Mouse (Mus musculus) heart, embryonic 13.5 days (tissue): ENCODE data around the gene Gucy2d. TPM values are rescaled to one million over a fixed set of nuclear protein-coding genes. Genes with fewer than 3 reads are reported as not detected.

Experiments
- ATAC-seq: fragments of 200-750 bp; cut with Nextera tagmentation; 2 replicates; pipeline ENCODE4 v1.8.0; 2017; ENCODE audit warnings: moderate TSS enrichment; ENCODE audit not compliant: insufficient number of reproducible peaks, low FRiP score, low TSS enrichment; ENCODE audit errors: extremely low read depth
- H3K27ac ChIP-seq: fragments of 300-500 bp; sonication (generic); replicated peaks from 2 replicates; pipeline ENCODE4 v1.5.1; 2015; ENCODE audit warnings: moderate library complexity, mild to moderate bottlenecking, inconsistent platforms
- H3K27me3 ChIP-seq: fragments of 300-500 bp; sonication (generic); replicated peaks from 2 replicates; pipeline ENCODE4 v1.6.1; 2015; ENCODE audit warnings: mild to moderate bottlenecking, inconsistent platforms
- H3K36me3 ChIP-seq: fragments of 300-500 bp; sonication (generic); 2 replicates; pipeline ENCODE4 v1.6.1; 2015; ENCODE audit warnings: mild to moderate bottlenecking, inconsistent platforms
- H3K4me1 ChIP-seq: fragments of 300-500 bp; sonication (generic); 2 replicates; pipeline ENCODE4 v1.6.1; 2015; ENCODE audit warnings: inconsistent platforms
- H3K4me2 ChIP-seq: fragments of 300-500 bp; sonication (generic); 2 replicates; pipeline ENCODE4 v1.6.1; 2015; ENCODE audit warnings: inconsistent platforms, mild to moderate bottlenecking, moderate library complexity
- H3K4me3 ChIP-seq: fragments of 300-500 bp; sonication (generic); 2 replicates; pipeline ENCODE4 v1.5.1; 2015; ENCODE audit warnings: moderate library complexity, mild to moderate bottlenecking, inconsistent platforms
- H3K9ac ChIP-seq: fragments of 300-500 bp; sonication (generic); 2 replicates; pipeline ENCODE4 v1.6.1; 2015; ENCODE audit warnings: inconsistent platforms, mild to moderate bottlenecking, moderate library complexity
- H3K9me3 ChIP-seq: fragments of 300-500 bp; sonication (generic); 2 replicates; pipeline ENCODE4 v1.6.1; 2016; ENCODE audit warnings: inconsistent platforms
- WGBS: fragments of 180-500 bp; shearing (Covaris S2); methylation state at CpG from one replicate; pipeline ENCODE4 v1.1.7; 2015; ENCODE audit warnings: mixed read lengths; 5-methylcytosine and 5-hydroxymethylcytosine counted together
- polyA plus RNA-seq: library from polyadenylated mRNA; unstranded; fragments of >200 nt; fragmentation: Nextera tagmentation; extraction: Ambion mirVana; gene quantifications from 2 replicates; pipeline ENCODE4 v1.2.1, GENCODE M21; 2015

Gucy2d gene
- polyA plus RNA-seq, 1 experiment from 2014 or later: not detected

DNA sequence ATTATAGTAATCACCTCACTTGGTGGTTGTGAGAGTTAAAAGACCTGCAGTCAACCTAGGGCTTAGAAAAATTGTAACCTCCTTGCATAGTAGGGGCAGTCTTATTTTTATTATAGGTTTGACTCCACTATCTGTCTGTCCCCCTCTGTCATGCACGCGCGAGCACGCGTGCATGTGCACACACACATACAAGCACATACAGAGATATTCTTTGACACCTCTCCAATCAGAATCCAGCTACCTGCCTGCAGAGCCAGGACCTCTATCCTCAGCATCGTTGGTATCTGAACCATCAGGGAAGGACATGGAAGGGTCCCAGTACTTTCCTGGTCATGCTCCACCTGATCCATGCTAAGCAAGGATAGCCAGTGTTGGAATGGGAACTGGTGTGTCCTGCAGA is 50.7 kb downstream of the Gucy2d start:
- WGBS: 90% methylated on average over 6 of the region's 6 CpGs
- H3K27me3 ChIP-seq: peaks cover 30% of the 10 kb centered on the region
- H3K4me2 ChIP-seq: peak overlapping the region; percentile 88
- ATAC-seq: no peak
- H3K4me3 ChIP-seq: peak overlapping the region; percentile 63
- H3K27ac ChIP-seq: no peak overlapping the region
- H3K4me1 ChIP-seq: peaks cover 55% of the 10 kb centered on the region
- peak overlapping the region; percentile 80 for H3K9ac ChIP-seq
- no peaks in the 10 kb centered on the region for H3K9me3 ChIP-seq
- no peaks in the 10 kb centered on the region for H3K36me3 ChIP-seq

- WGBS: 63% methylated on average over 9 of the region's 9 CpGs
- H3K4me3 ChIP-seq: peak overlapping the region; percentile 63
- peaks cover 32% of the 10 kb centered on the region for H3K27me3 ChIP-seq
- peak overlapping the region; percentile 88 for H3K4me2 ChIP-seq
- H3K9ac ChIP-seq: 0 out of 2 replicates have a peak overlapping the region, but pooled peaks have one; percentile 11
- no peak overlapping the region for H3K27ac ChIP-seq
- H3K4me1 ChIP-seq: peaks cover 48% of the 10 kb centered on the region
- no peak for ATAC-seq
- no peaks in the 10 kb centered on the region for H3K9me3 ChIP-seq
- H3K36me3 ChIP-seq: no peaks in the 10 kb centered on the region
Measured at GRCm38 (mm10) chr7:98491451-98492200, 51.4 kb downstream of the Gucy2d start.

DNA sequence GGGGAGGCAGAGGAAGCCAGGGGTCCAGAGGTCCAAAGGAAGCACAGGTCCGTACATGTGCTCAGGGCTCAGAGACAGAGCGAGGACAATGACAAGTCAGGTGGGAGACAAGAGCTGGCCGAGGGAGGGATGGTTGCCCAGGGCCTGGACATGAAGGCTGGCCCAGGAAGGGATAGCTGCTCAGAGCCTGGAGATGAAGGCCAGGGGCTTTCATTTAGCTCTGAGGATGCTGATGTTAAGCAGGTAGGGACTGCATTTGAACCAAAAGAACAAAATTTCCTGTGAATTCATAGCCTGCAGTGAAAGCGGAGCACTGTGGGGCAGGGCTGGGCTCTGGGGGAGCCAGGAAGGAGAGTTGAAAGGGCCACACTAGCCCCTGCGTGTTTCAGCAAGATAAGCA is 52.1 kb downstream of the Gucy2d start:
- WGBS: 60% methylated on average over 5 of the region's 5 CpGs
- Histone ChIP-seq H3K9ac (0 out of 2 replicates have a peak overlapping the region, but pooled peaks have one; percentile 11), H3K27me3 (peaks cover 30% of the 10 kb centered on the region), H3K27ac (no peak overlapping the region), H3K4me1 (peaks cover 47% of the 10 kb centered on the region), H3K4me3 (no peak overlapping the region), H3K36me3 (no peaks in the 10 kb centered on the region), H3K9me3 (no peaks in the 10 kb centered on the region), H3K4me2 (peak overlapping the region; percentile 88)
- no peak for ATAC-seq

DNA sequence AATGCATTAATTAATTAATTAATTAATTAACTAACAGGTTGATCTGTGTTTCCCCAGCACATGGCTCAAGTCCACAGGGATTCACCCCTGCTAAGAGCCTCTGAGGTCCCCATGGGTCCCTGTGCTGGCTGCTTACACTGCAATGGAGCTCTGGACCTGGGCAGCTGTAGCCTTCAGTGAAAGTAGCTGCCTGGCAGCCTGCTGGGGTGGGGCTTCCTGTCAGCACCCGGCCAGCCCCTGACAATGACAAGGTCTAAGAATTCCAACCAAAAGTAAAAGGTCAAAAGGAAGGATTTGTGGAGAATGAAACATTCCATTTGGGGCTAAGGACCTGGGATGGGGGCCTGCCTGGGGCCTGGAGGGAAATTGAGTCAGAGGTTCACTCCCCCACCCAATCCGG is 53.1 kb downstream of the Gucy2d start:
- peaks cover 4% of the 10 kb centered on the region for H3K36me3 ChIP-seq
- no peak overlapping the region for H3K27ac ChIP-seq
- no peak overlapping the region for H3K4me3 ChIP-seq
- no peaks in the 10 kb centered on the region for H3K9me3 ChIP-seq
- no peak for ATAC-seq
- H3K4me2 ChIP-seq: peak overlapping the region; percentile 88; the same call in 1 of the 2 replicates
- H3K9ac ChIP-seq: 0 out of 2 replicates have a peak overlapping the region, but pooled peaks have one; percentile 33
- H3K4me1 ChIP-seq: peaks cover 47% of the 10 kb centered on the region
- WGBS: 31% methylated on average over 2 of the region's 2 CpGs
- peaks cover 21% of the 10 kb centered on the region for H3K27me3 ChIP-seq

DNA sequence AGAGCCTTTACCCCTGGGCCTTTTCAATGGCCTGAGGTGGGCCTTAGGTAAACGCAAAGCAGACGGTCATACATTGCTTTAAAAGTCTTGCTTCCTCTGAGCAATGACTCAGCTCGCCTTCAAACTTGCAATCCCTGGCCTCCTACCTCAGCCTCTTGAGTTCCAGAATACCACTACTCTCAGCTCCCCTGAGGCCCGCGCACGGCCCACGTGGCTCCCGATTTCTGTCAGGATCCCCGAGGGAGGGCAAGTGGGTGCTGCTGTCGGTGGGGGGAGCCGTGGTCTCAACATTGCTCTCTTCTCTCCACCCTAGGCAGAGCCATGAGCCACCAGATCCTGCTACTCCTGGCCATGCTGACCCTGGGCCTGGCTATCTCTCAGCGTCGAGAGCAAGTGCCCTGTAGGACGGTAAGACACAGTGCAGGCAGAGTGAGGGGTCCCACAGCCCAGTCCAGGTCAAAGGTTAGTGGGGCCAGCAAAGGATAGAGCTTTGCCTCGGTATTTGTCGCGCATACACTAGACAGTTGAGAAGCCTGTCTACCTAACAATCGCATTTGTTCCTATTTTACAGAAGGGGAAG is 53.8 kb downstream of the Gucy2d start:
- no peak for ATAC-seq
- H3K4me3 ChIP-seq: no peak overlapping the region
- H3K27ac ChIP-seq: no peak overlapping the region
- H3K36me3 ChIP-seq: peaks cover 8% of the 10 kb centered on the region
- H3K27me3 ChIP-seq: peaks cover 14% of the 10 kb centered on the region
- H3K9ac ChIP-seq: 0 out of 2 replicates have a peak overlapping the region, but pooled peaks have one; percentile 48
- H3K9me3 ChIP-seq: no peaks in the 10 kb centered on the region
- H3K4me2 ChIP-seq: no peak overlapping the region
- H3K4me1 ChIP-seq: peaks cover 45% of the 10 kb centered on the region
- WGBS: 53% methylated on average over 18 of the region's 18 CpGs

DNA sequence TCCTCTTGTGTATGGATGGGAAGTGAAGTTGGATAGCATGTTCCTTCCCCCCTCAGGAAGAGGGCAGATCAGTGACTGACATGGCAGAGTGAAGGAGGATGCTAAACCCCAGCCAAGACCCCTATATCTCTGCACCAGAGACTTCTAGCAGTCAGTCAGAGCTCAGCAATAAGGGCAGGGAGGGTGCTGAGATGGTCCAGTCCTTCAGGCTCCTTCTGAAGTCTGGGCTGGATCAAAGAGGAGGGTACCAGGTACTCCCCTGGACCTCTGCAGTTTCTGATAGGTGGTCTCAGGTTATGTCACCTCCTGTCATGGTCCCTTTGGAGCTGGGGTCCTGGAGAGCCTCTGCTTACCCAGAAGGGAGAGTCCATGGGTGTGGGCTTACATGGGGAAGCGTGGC is 55.4 kb downstream of the Gucy2d start:
- Histone ChIP-seq H3K27me3 (peaks cover 12% of the 10 kb centered on the region), H3K36me3 (peaks cover 10% of the 10 kb centered on the region), H3K4me1 (peaks cover 50% of the 10 kb centered on the region), H3K27ac (no peak overlapping the region), H3K4me2 (no peak overlapping the region), H3K9ac (no peak overlapping the region), H3K9me3 (no peaks in the 10 kb centered on the region), H3K4me3 (no peak overlapping the region)
- ATAC-seq: no peak
- WGBS: 88% methylated on average over 1 of the region's 1 CpGs

DNA sequence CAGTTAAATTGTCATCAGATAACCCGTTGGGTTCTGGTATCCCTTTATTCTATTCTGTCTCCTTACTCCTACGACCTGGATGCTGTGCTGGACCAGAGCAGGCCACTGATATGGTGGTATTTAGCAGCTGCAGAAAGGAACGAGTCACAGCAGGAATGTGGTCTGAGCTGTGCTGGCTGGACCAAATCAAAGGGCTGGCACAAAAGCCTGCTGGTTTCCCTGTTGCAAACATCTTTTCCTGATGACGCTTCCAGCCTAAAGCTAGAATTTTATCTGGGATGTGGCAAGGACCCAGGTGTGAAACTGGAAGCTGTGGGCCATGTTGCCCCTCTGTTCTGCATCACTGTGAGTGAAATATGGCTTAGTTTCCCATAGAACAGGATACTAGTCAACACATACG is 57.2 kb downstream of the Gucy2d start:
- Histone ChIP-seq H3K9ac (no peak overlapping the region), H3K4me2 (no peak overlapping the region), H3K36me3 (peaks cover 10% of the 10 kb centered on the region), H3K4me3 (no peak overlapping the region), H3K27ac (no peak overlapping the region), H3K9me3 (no peaks in the 10 kb centered on the region), H3K27me3 (peaks cover 5% of the 10 kb centered on the region; the same call in 1 of the 2 replicates), H3K4me1 (peaks cover 43% of the 10 kb centered on the region)
- no peak for ATAC-seq
- 45% methylated on average over 5 of the region's 5 CpGs for WGBS

DNA sequence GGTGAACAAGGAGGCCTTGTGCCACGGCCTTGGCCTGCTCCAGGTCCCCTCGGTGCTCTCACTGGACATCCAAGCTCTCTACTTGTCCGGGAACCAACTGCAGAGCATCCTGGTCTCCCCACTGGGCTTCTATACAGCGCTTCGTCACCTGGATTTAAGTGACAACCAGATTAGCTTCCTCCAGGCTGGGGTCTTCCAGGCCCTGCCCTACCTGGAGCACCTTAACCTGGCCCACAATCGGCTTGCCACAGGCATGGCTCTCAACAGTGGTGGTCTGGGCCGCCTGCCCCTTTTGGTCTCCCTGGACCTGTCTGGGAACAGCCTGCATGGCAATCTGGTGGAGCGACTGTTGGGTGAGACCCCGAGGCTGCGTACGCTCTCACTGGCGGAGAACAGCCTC is 57.9 kb downstream of the Gucy2d start:
- H3K4me3 ChIP-seq: no peak overlapping the region
- H3K36me3 ChIP-seq: peaks cover 10% of the 10 kb centered on the region
- H3K9me3 ChIP-seq: no peaks in the 10 kb centered on the region
- 85% methylated on average over 12 of the region's 12 CpGs for WGBS
- H3K4me1 ChIP-seq: peaks cover 43% of the 10 kb centered on the region
- H3K4me2 ChIP-seq: no peak overlapping the region
- H3K9ac ChIP-seq: no peak overlapping the region
- no peak overlapping the region for H3K27ac ChIP-seq
- peaks cover 5% of the 10 kb centered on the region; the same call in 1 of the 2 replicates for H3K27me3 ChIP-seq
- ATAC-seq: no peak

- H3K36me3 ChIP-seq: peaks cover 10% of the 10 kb centered on the region
- H3K4me1 ChIP-seq: peaks cover 39% of the 10 kb centered on the region
- no peak overlapping the region for H3K27ac ChIP-seq
- WGBS: 77% methylated on average over 20 of the region's 20 CpGs
- no peaks in the 10 kb centered on the region for H3K9me3 ChIP-seq
- no peak overlapping the region for H3K4me2 ChIP-seq
- no peak overlapping the region for H3K4me3 ChIP-seq
- H3K27me3 ChIP-seq: peaks cover 5% of the 10 kb centered on the region; the same call in 1 of the 2 replicates
- H3K9ac ChIP-seq: no peak overlapping the region
- ATAC-seq: no peak
Measured at GRCm38 (mm10) chr7:98498656-98499560, 58.7 kb downstream of the Gucy2d start.

GRCm38 (mm10) chr7:98499561-98500292 is 59.5 kb downstream of the Gucy2d start:
- WGBS: 70% methylated on average over 25 of the region's 25 CpGs
- Histone ChIP-seq H3K27me3 (peaks cover 5% of the 10 kb centered on the region; the same call in 1 of the 2 replicates), H3K4me3 (no peak overlapping the region), H3K9ac (no peak overlapping the region), H3K4me1 (peaks cover 39% of the 10 kb centered on the region), H3K27ac (peak overlapping the region; percentile 1; the same call in 1 of the 2 replicates), H3K36me3 (peaks cover 10% of the 10 kb centered on the region), H3K9me3 (no peaks in the 10 kb centered on the region), H3K4me2 (no peak overlapping the region)
- no peak for ATAC-seq
